Mouse (Mus musculus) T-helper 17 cell (primary cell): ENCODE measurements around the gene Plekha6.

Experiments used
- in situ Hi-C, 2 experiments: fragments of 300-600 bp; cut with MboI, MseI; formaldehyde crosslinking; loops; 1 replicate in 1 of 2; 2 replicates in 1 of 2; pipeline ENCODE4 v1.15.1; 2025; ENCODE audit warnings: high pct_unique_total_duplicates in 2 of 2

Plekha6 gene

GRCm38 (mm10) chr1:133237670-133238069 lies 73.7 kb downstream of the Plekha6 start:
- in situ Hi-C loops = no loop called here

- in situ Hi-C loops = no loop called here
These were observed 75.3 kb downstream of the Plekha6 start for GRCm38 (mm10) chr1:133239121-133239812.

GRCm38 (mm10) chr1:133239813-133240160 lies 75.8 kb downstream of the Plekha6 start:
- in situ Hi-C loops = no loop called here

GRCm38 (mm10) chr1:133240881-133241280 lies 76.9 kb downstream of the Plekha6 start:
- in situ Hi-C loops = no loop called here

- in situ Hi-C loops = no loop called here
These were observed 80.7 kb downstream of the Plekha6 start for GRCm38 (mm10) chr1:133244668-133245067.

- in situ Hi-C loops = no loop called here
These were observed 81.9 kb downstream of the Plekha6 start for GRCm38 (mm10) chr1:133245690-133246619.

- in situ Hi-C loops = no loop called here
These were observed 83.2 kb downstream of the Plekha6 start for GRCm38 (mm10) chr1:133247189-133247588.

GRCm38 (mm10) chr1:133250761-133251160 lies 86.8 kb downstream of the Plekha6 start:
- in situ Hi-C loops = loop anchor here in 1 of 2 experiments (10.0 kb wide), 1 partner anchor 334 kb away; no protein-coding TSS in a partner anchor

- in situ Hi-C loops = loop anchor here in 1 of 2 experiments (10.0 kb wide), 1 partner anchor 333 kb away; no protein-coding TSS in a partner anchor
These were observed 87.6 kb downstream of the Plekha6 start for GRCm38 (mm10) chr1:133251625-133252034.

- in situ Hi-C loops = loop anchor here in 1 of 2 experiments (10.0 kb wide), 1 partner anchor 333 kb away; no protein-coding TSS in a partner anchor
These were observed 88.2 kb downstream of the Plekha6 start for GRCm38 (mm10) chr1:133252251-133252650.

GRCm38 (mm10) chr1:133252801-133253531 lies 89.0 kb downstream of the Plekha6 start:
- in situ Hi-C loops = loop anchor here in 1 of 2 experiments (10.0 kb wide), 1 partner anchor 332 kb away; no protein-coding TSS in a partner anchor

GRCm38 (mm10) chr1:133253532-133253866 lies 89.5 kb downstream of the Plekha6 start:
- in situ Hi-C loops = loop anchor here in 1 of 2 experiments (10.0 kb wide), 1 partner anchor 331 kb away; no protein-coding TSS in a partner anchor

GRCm38 (mm10) chr1:133254226-133254625 lies 90.2 kb downstream of the Plekha6 start:
- in situ Hi-C loops = loop anchor here in 1 of 2 experiments (10.0 kb wide), 1 partner anchor 331 kb away; no protein-coding TSS in a partner anchor

- in situ Hi-C loops = loop anchor here in 1 of 2 experiments (10.0 kb wide), 1 partner anchor 330 kb away; no protein-coding TSS in a partner anchor
These were observed 91.1 kb downstream of the Plekha6 start for GRCm38 (mm10) chr1:133254856-133255764.

GRCm38 (mm10) chr1:133255776-133256175 lies 91.8 kb downstream of the Plekha6 start:
- in situ Hi-C loops = loop anchor here in 1 of 2 experiments (10.0 kb wide), 1 partner anchor 329 kb away; no protein-coding TSS in a partner anchor

- in situ Hi-C loops = loop anchor here in 1 of 2 experiments (10.0 kb wide), 1 partner anchor 328 kb away; no protein-coding TSS in a partner anchor
These were observed 92.3 kb downstream of the Plekha6 start for GRCm38 (mm10) chr1:133256347-133256746.

GRCm38 (mm10) chr1:133258694-133259093 lies 94.7 kb downstream of the Plekha6 start:
- in situ Hi-C loops = loop anchor here in 1 of 2 experiments (10.0 kb wide), 1 partner anchor 326 kb away; no protein-coding TSS in a partner anchor

- in situ Hi-C loops = no loop called here
These were observed 98.6 kb downstream of the Plekha6 start for GRCm38 (mm10) chr1:133262628-133263027.

GRCm38 (mm10) chr1:133263134-133263533 lies 99.1 kb downstream of the Plekha6 start:
- in situ Hi-C loops = no loop called here

GRCm38 (mm10) chr1:133264367-133264766 lies 100.4 kb downstream of the Plekha6 start:
- in situ Hi-C loops = no loop called here
